Mouse (Mus musculus): ENCODE measurements around the gene Zfp599. TPM values are rescaled to one million over a fixed set of nuclear protein-coding genes. Genes with fewer than 3 reads are reported as not detected.

The Zfp599 gene
- polyA plus RNA-seq, 1 experiment from 2014 or later, result 3.3 TPM

- H3K36me3 ChIP-seq (ENCODE audit: insufficient read depth, low read length), result no peaks in the 10 kb centered on the region
- H3K27ac ChIP-seq, result no peak overlapping the region
- H3K9me3 ChIP-seq (replicated peaks; ENCODE audit: low read length), result no peaks in the 10 kb centered on the region
- no peak overlapping the region for H3K4me3 ChIP-seq (replicated peaks; ENCODE audit: low read depth, low read length)
- no peak overlapping the region for H3K4me2 ChIP-seq (ENCODE audit: low read length)
- ATAC-seq (replicated peaks; ENCODE audit: low FRiP score, low read depth) (no peak), DNase-seq (ENCODE audit: low spot score) (no peak)
- no peaks in the 10 kb centered on the region for H3K27me3 ChIP-seq (ENCODE audit: insufficient read depth, low read length)
- H3K4me1 ChIP-seq (replicated peaks; ENCODE audit: insufficient read depth, low read length), result no peaks in the 10 kb centered on the region
- H3K9ac ChIP-seq (ENCODE audit: low read depth, low read length), result no peak overlapping the region
- TF ChIP-seq CTCF (IDR thresholded peaks at IDR 0.05; ENCODE audit: low read depth), result no peak
- WGBS, result 100% methylated on average over 1 of the region's 1 CpGs
Observed at GRCm38 (mm10) chr9:22268886-22269285, 9.2 kb upstream of the Zfp599 start.

GRCm38 (mm10) chr9:22262611-22263010 lies 2.9 kb upstream of the Zfp599 start:
- Histone ChIP-seq H3K27ac (no peak overlapping the region), H3K9ac (ENCODE audit: low read depth, low read length) (no peak overlapping the region), H3K36me3 (ENCODE audit: insufficient read depth, low read length) (no peaks in the 10 kb centered on the region), H3K4me2 (ENCODE audit: low read length) (no peak overlapping the region), H3K4me1 (replicated peaks; ENCODE audit: insufficient read depth, low read length) (no peaks in the 10 kb centered on the region), H3K4me3 (replicated peaks; ENCODE audit: low read depth, low read length) (no peak overlapping the region), H3K9me3 (replicated peaks; ENCODE audit: low read length) (no peaks in the 10 kb centered on the region), H3K27me3 (ENCODE audit: insufficient read depth, low read length) (no peaks in the 10 kb centered on the region)
- 82% methylated on average over 10 of the region's 10 CpGs for WGBS
- DNase-seq (ENCODE audit: low spot score) (no peak), ATAC-seq (replicated peaks; ENCODE audit: low FRiP score, low read depth) (no peak)
- no peak for TF ChIP-seq CTCF (IDR thresholded peaks at IDR 0.05; ENCODE audit: low read depth)

- no peak for ATAC-seq (replicated peaks; ENCODE audit: low FRiP score, low read depth)
- H3K4me2 ChIP-seq (ENCODE audit: low read length), result no peak overlapping the region
- H3K36me3 ChIP-seq (ENCODE audit: insufficient read depth, low read length), result no peaks in the 10 kb centered on the region
- H3K9ac ChIP-seq (ENCODE audit: low read depth, low read length), result no peak overlapping the region
- WGBS, result 70% methylated on average over 1 of the region's 1 CpGs
- no peaks in the 10 kb centered on the region for H3K27me3 ChIP-seq (ENCODE audit: insufficient read depth, low read length)
- DNase-seq (ENCODE audit: low spot score), result no peak
- no peak overlapping the region for H3K4me3 ChIP-seq (replicated peaks; ENCODE audit: low read depth, low read length)
- no peak for TF ChIP-seq CTCF (IDR thresholded peaks at IDR 0.05; ENCODE audit: low read depth)
- H3K4me1 ChIP-seq (replicated peaks; ENCODE audit: insufficient read depth, low read length), result no peaks in the 10 kb centered on the region
- H3K9me3 ChIP-seq (replicated peaks; ENCODE audit: low read length), result no peaks in the 10 kb centered on the region
- no peak overlapping the region for H3K27ac ChIP-seq
Observed at GRCm38 (mm10) chr9:22261594-22261993, 1.9 kb upstream of the Zfp599 start.

GRCm38 (mm10) chr9:22260092-22260422 lies 362 bp upstream of the Zfp599 start:
- Histone ChIP-seq H3K4me3 (replicated peaks; ENCODE audit: low read depth, low read length) (peak overlapping the region; percentile 52), H3K36me3 (ENCODE audit: insufficient read depth, low read length) (no peaks in the 10 kb centered on the region), H3K9ac (ENCODE audit: low read depth, low read length) (no peak overlapping the region), H3K9me3 (replicated peaks; ENCODE audit: low read length) (peaks cover 4% of the 10 kb centered on the region), H3K4me1 (replicated peaks; ENCODE audit: insufficient read depth, low read length) (no peaks in the 10 kb centered on the region), H3K27me3 (ENCODE audit: insufficient read depth, low read length) (no peaks in the 10 kb centered on the region), H3K4me2 (ENCODE audit: low read length) (peak overlapping the region; percentile 80), H3K27ac (no peak overlapping the region)
- TF ChIP-seq CTCF (IDR thresholded peaks at IDR 0.05; ENCODE audit: low read depth), result no peak
- ATAC-seq (replicated peaks; ENCODE audit: low FRiP score, low read depth), result no peak
- DNase-seq (ENCODE audit: low spot score), result no peak
- 31% methylated on average over 3 of the region's 3 CpGs for WGBS

- H3K27ac ChIP-seq, result no peak overlapping the region
- no peaks in the 10 kb centered on the region for H3K4me1 ChIP-seq (replicated peaks; ENCODE audit: insufficient read depth, low read length)
- TF ChIP-seq CTCF (IDR thresholded peaks at IDR 0.05; ENCODE audit: low read depth), result no peak
- H3K4me2 ChIP-seq (ENCODE audit: low read length), result peak overlapping the region; percentile 80
- H3K9me3 ChIP-seq (replicated peaks; ENCODE audit: low read length), result peaks cover 6% of the 10 kb centered on the region
- H3K36me3 ChIP-seq (ENCODE audit: insufficient read depth, low read length), result 0 out of 2 replicates have a peak, but pooled peaks cover under 1% of the 10 kb centered on the region
- no peaks in the 10 kb centered on the region for H3K27me3 ChIP-seq (ENCODE audit: insufficient read depth, low read length)
- DNase-seq (ENCODE audit: low spot score) (no peak), ATAC-seq (replicated peaks; ENCODE audit: low FRiP score, low read depth) (no peak)
- H3K9ac ChIP-seq (ENCODE audit: low read depth, low read length), result no peak overlapping the region
- peak overlapping the region; percentile 52 for H3K4me3 ChIP-seq (replicated peaks; ENCODE audit: low read depth, low read length)
- WGBS, result 88% methylated on average over 8 of the region's 8 CpGs
Observed at GRCm38 (mm10) chr9:22258784-22259183, 911 bp downstream of the Zfp599 start.

GRCm38 (mm10) chr9:22256579-22256978 lies 3.1 kb downstream of the Zfp599 start:
- ATAC-seq (replicated peaks; ENCODE audit: low FRiP score, low read depth), result no peak

GRCm38 (mm10) chr9:22244242-22244641 lies 15.5 kb downstream of the Zfp599 start:
- Histone ChIP-seq H3K36me3 (ENCODE audit: insufficient read depth, low read length) (peaks cover 41% of the 10 kb centered on the region), H3K9me3 (replicated peaks; ENCODE audit: low read length) (peaks cover 6% of the 10 kb centered on the region; the same call in 1 of the 2 replicates), H3K27me3 (ENCODE audit: insufficient read depth, low read length) (no peaks in the 10 kb centered on the region), H3K4me3 (replicated peaks; ENCODE audit: low read depth, low read length) (no peak overlapping the region), H3K4me1 (replicated peaks; ENCODE audit: insufficient read depth, low read length) (no peaks in the 10 kb centered on the region), H3K4me2 (ENCODE audit: low read length) (no peak overlapping the region), H3K27ac (no peak overlapping the region), H3K9ac (ENCODE audit: low read depth, low read length) (no peak overlapping the region)
- no peak for TF ChIP-seq CTCF (IDR thresholded peaks at IDR 0.05; ENCODE audit: low read depth)
- ATAC-seq (replicated peaks; ENCODE audit: low FRiP score, low read depth) (no peak), DNase-seq (ENCODE audit: low spot score) (no peak)
- WGBS, result 95% methylated on average over 2 of the region's 2 CpGs

More at GRCm38 (mm10) chr9:22256579-22256978, 3.1 kb downstream of the Zfp599 start:
- H3K4me2 ChIP-seq (ENCODE audit: low read length), result no peak overlapping the region
- H3K4me1 ChIP-seq (replicated peaks; ENCODE audit: insufficient read depth, low read length), result no peaks in the 10 kb centered on the region
- H3K9me3 ChIP-seq (replicated peaks; ENCODE audit: low read length), result peaks cover 9% of the 10 kb centered on the region
- no peak overlapping the region for H3K27ac ChIP-seq
- no peaks in the 10 kb centered on the region for H3K27me3 ChIP-seq (ENCODE audit: insufficient read depth, low read length)
- TF ChIP-seq CTCF (IDR thresholded peaks at IDR 0.05; ENCODE audit: low read depth), result no peak
- 92% methylated on average over 4 of the region's 4 CpGs for WGBS
- peaks cover 13% of the 10 kb centered on the region; the same call in 1 of the 2 replicates for H3K36me3 ChIP-seq (ENCODE audit: insufficient read depth, low read length)
- no peak overlapping the region for H3K9ac ChIP-seq (ENCODE audit: low read depth, low read length)
- no peak for DNase-seq (ENCODE audit: low spot score)
- H3K4me3 ChIP-seq (replicated peaks; ENCODE audit: low read depth, low read length), result no peak overlapping the region

All from kidney, postnatal 0 days (tissue).